Mouse (Mus musculus): ENCODE data around the gene Ptprj.
"Not testable (repeated sequence)": the region's sequence is repeated elsewhere in the genome, so short reads cannot be mapped to it uniquely, and the experiment has no call there.

Gene Ptprj

DNA sequence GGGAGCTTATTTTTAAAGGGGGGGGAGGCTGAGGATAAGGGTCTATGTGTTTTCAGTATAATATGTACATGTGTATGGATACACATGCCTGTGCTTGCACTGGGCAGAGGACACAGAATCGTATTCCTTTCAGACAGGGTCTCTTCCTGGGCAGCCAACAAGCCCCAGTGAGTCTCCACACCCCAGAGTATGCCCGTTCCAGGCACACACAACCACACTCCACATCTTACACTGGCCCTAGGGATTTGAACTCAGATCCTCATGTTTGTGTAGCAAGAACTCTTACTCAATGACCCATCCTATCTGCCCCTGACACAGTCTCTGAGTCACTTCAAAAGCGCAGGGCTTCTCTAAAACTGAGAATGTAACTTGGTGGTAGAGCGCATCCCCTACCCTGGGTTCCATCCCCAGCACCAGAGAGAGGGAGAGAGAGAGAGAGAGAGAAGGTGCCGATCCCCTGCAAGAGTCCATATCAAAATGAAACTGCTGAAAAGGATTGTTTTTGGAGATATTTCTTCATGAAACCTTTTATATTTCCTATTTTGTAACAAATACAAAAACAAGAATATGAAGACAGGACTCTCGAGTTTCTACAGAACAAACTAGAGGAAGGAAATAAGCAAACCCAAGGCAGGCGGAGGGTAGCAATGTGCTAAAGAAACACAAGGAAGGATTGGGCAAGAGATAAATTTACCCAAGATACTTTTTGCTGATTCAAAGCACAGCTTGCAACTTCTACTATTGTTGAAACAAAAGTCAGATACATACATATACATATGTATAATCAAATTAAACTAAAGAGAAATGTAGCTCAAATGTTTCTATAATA lies 2.8 kb downstream of the Ptprj start:
- no peak for DNase-seq

GRCm38 (mm10) chr2:90576936-90577335 lies 3.5 kb downstream of the Ptprj start:
- no peak for DNase-seq

DNA sequence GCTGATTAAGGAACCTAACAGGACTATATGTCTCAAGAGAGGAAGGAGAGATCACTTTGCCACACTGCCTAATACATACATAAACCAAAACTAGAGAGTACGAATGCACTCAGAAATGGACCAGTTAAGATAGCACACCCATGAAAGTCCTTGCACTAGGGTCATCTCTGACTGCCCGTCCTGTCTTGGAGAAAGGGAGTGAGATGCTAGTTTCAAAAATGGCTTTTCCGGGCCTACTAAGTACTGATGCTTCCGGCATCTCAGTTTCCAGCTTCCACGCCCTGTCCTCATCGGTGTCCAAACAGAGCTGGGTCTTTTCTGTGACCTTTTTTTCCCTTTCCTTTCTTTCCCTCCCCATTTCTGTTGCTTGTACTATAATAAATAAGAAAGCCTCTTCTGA lies 4.0 kb downstream of the Ptprj start:
- DNase-seq, result no peak

GRCm38 (mm10) chr2:90575713-90576112 lies 4.7 kb downstream of the Ptprj start:
- DNase-seq, result no peak

DNA sequence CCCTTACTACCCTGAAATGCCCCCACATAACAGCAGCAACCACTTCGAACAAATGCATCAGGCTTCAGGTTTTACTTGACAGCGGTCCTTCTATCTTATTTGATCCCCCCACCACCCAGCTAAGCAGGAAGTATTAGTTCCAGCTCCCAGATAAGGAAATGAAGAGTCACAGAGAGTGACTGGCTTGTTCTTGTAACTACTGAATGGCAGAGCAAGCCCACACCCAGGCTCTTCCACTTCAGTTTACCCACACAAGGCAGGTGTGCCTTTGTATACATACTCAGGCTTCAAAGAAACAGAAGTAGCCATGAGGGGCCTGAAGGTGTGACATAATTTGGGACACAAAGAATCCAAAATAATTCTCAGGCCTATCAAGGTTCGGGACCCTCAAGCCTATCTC lies 5.3 kb downstream of the Ptprj start:
- DNase-seq, result no peak

DNA sequence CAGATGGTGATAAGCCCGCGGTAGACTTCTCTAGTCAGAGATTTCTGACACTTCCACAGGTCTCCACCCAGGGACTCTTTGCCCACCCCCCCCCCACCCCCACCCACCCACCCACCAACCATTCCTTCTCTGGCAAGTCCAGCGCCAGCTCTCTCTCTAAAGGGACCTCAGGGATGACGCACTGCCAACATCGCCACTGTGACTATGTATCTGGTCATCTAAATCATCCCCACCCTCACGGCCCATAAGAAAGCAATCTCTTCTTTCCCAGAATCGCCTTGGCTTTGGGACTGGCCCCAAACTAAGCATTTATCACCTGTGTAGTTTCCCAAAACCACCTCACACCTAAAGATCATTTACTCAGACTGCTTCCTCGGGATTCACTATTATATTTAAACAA lies 5.9 kb downstream of the Ptprj start:
- no peak for DNase-seq

- peak in 1 of 2 experiments; percentile 41 for DNase-seq
These were observed 6.6 kb downstream of the Ptprj start for GRCm38 (mm10) chr2:90573640-90574526.

DNA sequence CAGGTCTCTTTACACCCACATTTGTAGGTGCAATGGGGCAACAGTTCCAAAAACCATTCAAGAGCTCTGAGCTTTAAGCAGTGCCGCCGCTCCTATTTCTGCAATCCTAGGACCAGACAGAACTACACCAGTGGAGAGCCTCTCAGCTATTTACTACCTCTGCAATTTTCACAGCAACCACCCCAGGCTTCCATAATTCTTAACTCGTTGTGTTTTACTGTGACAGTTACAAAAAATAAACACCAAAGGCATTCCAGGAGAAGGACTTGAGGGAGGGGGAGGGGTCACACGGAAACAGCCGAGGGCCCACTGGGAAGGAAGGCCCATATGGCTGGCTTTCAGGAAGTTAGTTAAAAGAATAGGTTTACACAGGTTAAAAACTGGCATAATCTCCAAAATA lies 8.3 kb downstream of the Ptprj start:
- DNase-seq, result no peak

DNA sequence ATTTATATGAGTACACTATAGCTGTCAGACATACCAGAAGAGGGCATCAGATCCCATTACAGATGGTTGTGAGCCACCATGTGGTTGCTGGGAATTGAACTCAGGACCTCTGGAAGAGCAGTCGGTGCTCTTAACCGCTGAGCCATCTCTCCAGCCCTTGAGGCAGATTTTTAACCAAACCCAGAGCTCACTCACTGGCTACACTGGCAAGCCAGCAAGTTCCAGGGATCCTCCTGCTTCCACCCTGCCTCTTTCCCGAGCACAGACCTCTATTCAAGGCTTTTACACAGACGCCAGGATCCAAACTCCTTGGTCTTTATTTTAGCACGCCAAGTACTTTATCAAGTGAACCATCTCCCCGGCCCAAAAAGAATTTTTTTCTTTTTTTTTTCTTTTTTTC lies 9.0 kb downstream of the Ptprj start:
- DNase-seq, result not testable (repeated sequence)

- DNase-seq, result no peak
These were observed 9.6 kb downstream of the Ptprj start for GRCm38 (mm10) chr2:90570871-90571270.

GRCm38 (mm10) chr2:90570216-90570615 lies 10.2 kb downstream of the Ptprj start:
- peak in 1 of 2 experiments; percentile 36 for DNase-seq

- DNase-seq, result no peak
These were observed 11.4 kb downstream of the Ptprj start for GRCm38 (mm10) chr2:90568961-90569481.

- DNase-seq, result no peak
These were observed 12.4 kb downstream of the Ptprj start for GRCm38 (mm10) chr2:90568091-90568490.

- DNase-seq, result no peak
These were observed 13.5 kb downstream of the Ptprj start for GRCm38 (mm10) chr2:90566773-90567528.

GRCm38 (mm10) chr2:90566046-90566445 lies 14.4 kb downstream of the Ptprj start:
- DNase-seq, result no peak

DNA sequence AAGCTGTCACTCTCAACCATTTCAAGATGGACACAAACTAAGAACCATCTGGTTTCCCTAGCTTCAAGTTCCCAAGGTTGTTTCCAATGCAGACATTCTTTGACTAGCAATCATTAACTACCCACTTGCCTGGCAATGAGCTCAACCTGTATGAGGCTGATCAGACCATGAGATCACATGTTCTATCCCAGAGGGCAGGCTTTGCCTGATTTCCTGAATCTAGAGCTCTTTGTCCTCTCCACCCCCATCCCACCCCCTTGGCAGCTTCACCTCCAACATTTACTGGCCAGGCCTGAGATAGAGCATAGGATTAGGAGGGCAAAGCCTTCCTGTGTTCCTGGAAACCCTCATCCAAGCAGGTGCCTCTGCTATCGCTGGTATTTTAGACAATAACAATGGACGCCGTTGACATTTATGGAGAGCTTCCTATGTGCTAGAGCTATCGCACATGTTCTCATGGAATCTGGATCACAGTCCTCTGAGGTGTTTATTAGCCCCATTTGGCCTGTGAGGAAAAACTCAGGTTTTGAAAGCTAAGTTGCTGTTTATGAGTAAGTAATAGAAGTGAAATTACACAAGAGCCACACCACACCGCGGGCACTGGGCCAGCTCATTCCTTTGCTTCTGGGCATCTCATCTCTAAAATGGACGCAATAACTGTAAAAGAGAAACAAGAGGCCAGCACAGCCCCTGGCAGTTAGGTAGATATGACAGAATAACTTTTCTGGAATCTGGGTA lies 15.1 kb downstream of the Ptprj start:
- no peak for DNase-seq

GRCm38 (mm10) chr2:90564552-90564951 lies 15.9 kb downstream of the Ptprj start:
- DNase-seq, result no peak

DNA sequence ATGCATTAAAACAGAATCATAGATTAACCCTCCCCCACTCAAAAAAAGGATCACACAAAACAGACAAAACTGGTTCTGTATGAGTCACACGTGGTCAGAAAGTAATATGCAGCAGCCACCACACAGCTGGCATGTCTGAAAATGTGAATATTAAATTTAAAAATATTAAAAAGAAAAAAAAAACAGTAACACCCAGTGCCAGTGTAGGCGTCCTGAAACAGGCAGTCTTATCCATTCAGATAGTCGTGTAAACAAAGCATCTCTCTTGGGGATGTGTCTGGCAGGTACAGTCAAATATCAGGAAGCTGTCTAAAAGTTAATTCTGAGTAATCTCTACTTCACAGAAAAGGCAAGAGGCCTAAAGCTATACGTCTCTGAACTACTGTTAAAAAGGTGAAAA lies 17.3 kb downstream of the Ptprj start:
- DNase-seq, result no peak

DNA sequence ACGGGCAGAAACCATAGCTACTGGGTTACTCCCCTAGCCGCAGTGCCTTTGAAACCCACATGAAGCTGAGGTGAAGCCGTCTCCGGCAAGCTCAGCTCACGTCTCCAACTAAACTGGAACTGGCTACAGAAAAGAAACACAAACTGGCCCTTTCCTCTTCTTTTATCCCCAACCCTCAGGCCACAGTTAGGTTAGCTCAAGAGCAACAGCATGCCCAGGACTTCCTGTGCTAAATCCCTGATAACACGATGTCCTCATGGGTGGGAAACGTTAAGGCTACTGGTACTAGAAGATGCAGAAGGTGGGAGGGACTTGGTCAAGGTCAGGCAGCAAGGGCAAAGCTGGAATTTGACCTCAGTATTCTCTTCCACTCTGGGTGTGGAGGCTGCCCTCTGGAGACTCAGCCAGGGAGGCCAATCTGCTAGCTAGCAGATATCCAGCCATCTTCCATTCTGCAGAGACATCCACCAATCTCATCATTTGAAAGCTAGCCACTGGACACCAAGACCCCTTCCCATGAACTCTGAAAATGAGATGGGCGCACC lies 18.2 kb downstream of the Ptprj start:
- no peak for DNase-seq

DNA sequence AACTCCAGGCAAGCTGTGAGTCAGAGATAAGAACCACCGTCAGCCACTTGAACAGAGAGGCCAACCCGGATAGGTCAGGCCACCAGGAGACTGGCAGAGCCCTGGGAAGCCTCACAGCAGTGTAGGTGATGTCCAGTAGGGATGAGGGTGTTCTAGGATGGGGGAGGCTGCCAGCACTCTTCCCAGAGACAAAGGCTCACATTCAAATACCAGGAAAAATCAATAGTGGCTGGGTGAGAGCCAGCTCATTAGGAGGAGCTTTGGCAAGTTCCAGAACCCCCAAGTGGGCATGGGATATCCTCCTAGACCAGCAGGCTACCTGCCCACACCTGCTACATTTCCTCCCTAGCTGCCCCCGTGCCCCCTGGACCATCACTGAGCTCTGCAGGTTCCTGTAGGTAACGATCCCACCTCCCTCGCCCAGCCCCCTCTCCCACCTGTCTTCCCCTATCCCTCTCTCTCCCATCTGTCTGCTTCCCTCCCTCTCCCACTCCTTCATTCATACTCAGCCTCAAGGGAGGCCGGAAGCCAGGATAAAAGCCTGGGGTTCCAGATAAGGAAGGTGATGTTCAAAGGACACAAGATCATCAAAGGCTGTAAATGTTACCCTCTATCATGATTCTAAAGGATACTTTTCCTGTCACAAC lies 20.1 kb downstream of the Ptprj start:
- no peak for DNase-seq

DNA sequence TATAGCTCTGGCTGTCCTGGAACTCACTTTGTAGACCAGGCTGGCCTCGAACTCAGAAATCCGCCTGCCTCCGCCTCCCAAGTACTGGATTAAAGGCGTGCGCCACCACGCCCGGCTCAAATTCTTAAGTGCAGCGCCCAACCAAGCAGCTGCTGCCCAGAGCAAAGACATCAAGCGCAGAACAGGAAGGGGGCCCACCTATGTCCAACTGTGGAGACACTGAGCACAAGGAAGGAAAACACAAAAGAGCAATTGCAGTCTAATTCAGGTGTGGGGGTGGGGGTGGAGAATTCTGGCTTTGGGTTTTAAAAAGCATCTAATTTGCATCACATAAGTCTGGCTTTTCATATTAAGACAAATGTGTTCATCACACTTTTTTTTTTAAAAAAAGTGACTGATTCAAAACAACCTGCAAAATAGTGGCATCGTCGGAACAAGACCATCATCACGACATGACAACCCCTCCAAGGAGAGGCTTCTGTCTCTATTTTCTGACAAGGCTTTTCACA lies 20.7 kb downstream of the Ptprj start:
- no peak for DNase-seq
